Mouse (Mus musculus) ES-Bruce4 (cell line): Measurements from ENCODE around the gene Rasa3.

Source experiments
- CTCF ChIP-seq: IDR thresholded peaks from one replicate; pipeline ENCODE4 v1.8.1; 2011; ENCODE audit warnings: low read depth, low read length
- POLR2A ChIP-seq: IDR thresholded peaks from one replicate; pipeline ENCODE4 v1.8.1; 2011; ENCODE audit warnings: low read length; ENCODE audit not compliant: insufficient read depth

DNA sequence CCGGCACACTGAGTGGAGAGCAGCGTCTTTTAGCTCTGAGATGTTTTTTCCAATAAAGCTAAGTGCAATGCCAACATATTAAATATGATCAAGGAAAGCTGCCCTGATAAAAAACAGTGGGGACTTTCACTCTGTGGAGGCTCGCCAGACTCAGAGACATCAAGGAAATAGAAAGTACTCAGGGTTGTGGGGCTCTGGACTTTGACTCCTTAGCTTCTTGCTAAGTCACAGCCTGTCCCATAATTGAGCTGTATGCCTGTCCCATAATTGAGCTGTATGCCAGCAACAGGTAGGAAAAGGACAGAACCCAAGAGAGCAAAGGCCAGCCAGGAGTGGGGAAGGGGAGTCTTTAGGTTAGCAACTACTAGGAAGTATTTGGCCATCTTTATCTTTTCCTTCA is 20.9 kb upstream of the Rasa3 start:
- TF ChIP-seq POLR2A, result no peak
- TF ChIP-seq CTCF, result no peak
